In the genomic region with DNA sequence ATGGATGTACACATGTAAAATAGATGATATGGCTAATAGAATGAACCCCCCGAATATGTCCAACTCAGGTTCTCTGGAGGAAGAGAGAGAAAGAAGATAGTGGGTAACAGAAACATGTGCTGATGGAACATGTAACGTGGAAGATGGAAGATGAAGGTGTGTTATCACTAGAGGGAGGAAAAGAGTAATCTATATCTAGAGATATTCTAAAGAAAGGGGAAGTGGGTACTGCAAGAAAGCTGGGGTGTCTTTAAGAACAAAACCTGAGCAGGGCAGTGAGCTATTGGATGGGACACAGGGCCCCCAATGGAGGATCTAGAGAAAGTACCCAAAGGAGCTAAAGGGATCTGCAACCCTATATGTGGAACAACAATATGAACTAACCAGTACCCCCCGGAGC, we compare ENCODE assay signal across 13 mouse cellular contexts.
"Had no signal": no experiment of that assay in that cellular context is flagged by ENCODE, and none has a peak within 500 bp of the region (broad histone marks: within the 10 kb centered on the region; RNA-seq: fewer than 3 reads in every experiment).

No protein-coding gene starts in this region.

- H3K4me3 ChIP-seq: limb, embryonic 13.5 days; megakaryocyte, embryonic 14.5 days; midbrain, embryonic 15.5 days; neural tube, embryonic 12.5 days had no signal

- H3K27ac ChIP-seq: limb, embryonic 13.5 days; liver, embryonic 14.5 days; midbrain, embryonic 15.5 days; neural tube, embryonic 12.5 days had no signal

- DNase-seq: kidney, adult 8-10 months; kidney, postnatal 25 days; layer of hippocampus, adult 9-11 months; layer of hippocampus, postnatal 36 days; lung, adult 18-20 months; right cerebral cortex, postnatal 4 days; spleen, adult 18-20 months; thymus, postnatal 36 days had no signal

- ATAC-seq: midbrain, embryonic 15.5 days had no signal
